Mouse (Mus musculus) urinary bladder, postnatal 25 days (tissue): ENCODE measurements at regions not wholly inside any gene's neighbourhood (a gene's known extent, or its start where the extent isn't known, plus 50 kb on each side); places are given as distances from the start of the nearest gene placed in this dataset.
A peak's percentile ranks its signal among the peaks of the same experiment; 100 is the strongest.

Source experiments
- DNase-seq: peaks from one replicate; pipeline ENCODE4 v3.0.0; 2022; ENCODE audit warnings: low spot score

GRCm38 (mm10) chr3:60311178-60311577, 161.5 kb upstream of the Mbnl1 start:
- no peak for DNase-seq

- DNase-seq = no peak
Measured at GRCm38 (mm10) chr3:60320213-60320936, 152.3 kb upstream of the Mbnl1 start.

- DNase-seq = no peak
Measured at GRCm38 (mm10) chr3:60323514-60323913, 149.1 kb upstream of the Mbnl1 start.

- DNase-seq = no peak
Measured at GRCm38 (mm10) chr3:60324416-60324815, 148.2 kb upstream of the Mbnl1 start.

DNA sequence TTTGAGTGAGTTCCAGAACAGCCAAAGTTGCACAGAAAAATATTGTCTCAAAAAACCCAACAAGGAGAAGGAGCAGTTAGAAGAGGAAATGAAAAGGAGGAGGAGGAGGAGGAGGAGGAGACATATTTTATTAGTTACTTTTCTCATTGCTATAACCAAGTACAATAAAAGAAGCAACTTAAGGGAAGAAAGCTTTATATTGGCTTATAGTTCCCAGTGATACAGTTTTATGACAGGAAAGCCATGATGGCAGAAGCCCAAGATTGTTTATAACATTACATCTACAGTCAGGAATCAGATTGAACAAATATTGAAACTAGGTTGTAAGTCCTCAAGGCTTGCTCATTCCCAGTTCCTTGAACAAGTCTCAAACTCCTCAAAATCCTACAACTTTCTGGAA, 147.7 kb upstream of the Mbnl1 start:
- DNase-seq = no peak

- no peak for DNase-seq
Measured at GRCm38 (mm10) chr3:60332460-60332859, 140.2 kb upstream of the Mbnl1 start.

GRCm38 (mm10) chr3:60333669-60334068, 139.0 kb upstream of the Mbnl1 start:
- DNase-seq = no peak

GRCm38 (mm10) chr3:60334133-60334532, 138.5 kb upstream of the Mbnl1 start:
- DNase-seq = no peak

- peak; percentile 41 for DNase-seq
Measured at GRCm38 (mm10) chr3:60346390-60346789, 126.2 kb upstream of the Mbnl1 start.

DNA sequence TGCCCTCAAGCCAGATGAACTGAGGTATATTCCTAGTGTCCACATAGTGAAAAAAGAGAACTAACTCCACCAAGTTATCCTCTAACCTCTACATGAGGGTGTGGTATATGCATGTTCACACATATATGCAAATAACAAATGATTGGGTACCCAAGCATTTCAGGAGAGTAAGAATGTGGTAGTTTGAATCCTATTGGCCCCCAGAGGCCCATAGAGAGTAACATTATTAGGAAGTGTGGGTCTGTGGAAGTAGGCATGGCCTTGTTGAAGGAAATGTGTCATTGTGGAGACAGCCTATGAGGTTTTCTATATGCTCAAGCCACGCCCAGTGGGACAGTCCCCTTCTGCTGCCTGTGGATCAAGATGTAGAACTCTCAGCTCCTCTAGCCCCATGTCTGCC, 125.6 kb upstream of the Mbnl1 start:
- DNase-seq = no peak

- no peak for DNase-seq
Measured at GRCm38 (mm10) chr3:60371176-60371965, 101.3 kb upstream of the Mbnl1 start.

- DNase-seq = no peak
Measured at GRCm38 (mm10) chr3:60373662-60374061, 99.0 kb upstream of the Mbnl1 start.

DNA sequence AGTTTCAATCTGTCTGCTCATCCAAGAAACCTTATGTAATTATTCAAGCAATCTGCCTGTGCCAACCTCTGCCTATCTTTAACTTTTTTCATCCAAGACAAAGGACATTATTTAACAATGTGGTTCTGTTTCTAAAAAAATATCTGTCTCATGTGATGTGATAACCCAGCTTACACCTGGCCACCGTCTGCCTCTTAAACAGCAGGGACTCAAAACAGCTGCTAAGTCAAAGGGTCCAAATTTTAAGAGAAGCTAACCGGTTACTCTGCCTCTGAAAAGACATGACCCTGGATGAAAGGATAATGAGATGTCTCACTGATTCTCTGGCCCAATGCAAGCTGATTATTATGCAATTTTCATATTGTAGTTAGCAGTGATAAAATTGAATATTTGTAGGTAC, 84.0 kb upstream of the Mbnl1 start:
- no peak for DNase-seq

- no peak for DNase-seq
Measured at GRCm38 (mm10) chr3:60389032-60389431, 83.6 kb upstream of the Mbnl1 start.

DNA sequence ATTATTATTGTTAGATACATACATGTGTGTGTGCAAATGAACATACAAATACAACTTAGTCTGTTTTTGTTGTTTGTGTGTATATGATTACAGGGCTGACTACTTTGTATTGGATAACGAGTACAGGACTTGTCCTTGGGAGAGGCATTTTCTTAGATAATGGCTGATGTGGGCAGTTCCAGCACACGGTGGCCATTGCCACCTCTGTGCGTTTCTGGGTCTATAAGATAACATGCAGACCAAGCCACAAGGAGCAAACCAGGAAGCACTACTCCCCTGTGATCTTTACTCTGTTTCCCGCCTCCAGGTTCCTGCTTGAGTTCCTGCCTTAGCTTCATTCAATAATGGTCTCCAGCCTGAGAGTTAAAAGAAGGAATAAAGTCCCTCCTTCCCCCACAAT, 77.3 kb upstream of the Mbnl1 start:
- DNase-seq = no peak

GRCm38 (mm10) chr3:60396971-60397370, 75.7 kb upstream of the Mbnl1 start:
- no peak for DNase-seq

- no peak for DNase-seq
Measured at GRCm38 (mm10) chr3:60398796-60399195, 73.8 kb upstream of the Mbnl1 start.

- no peak for DNase-seq
Measured at GRCm38 (mm10) chr3:60402251-60402830, 70.3 kb upstream of the Mbnl1 start.

GRCm38 (mm10) chr3:60407426-60407825, 65.2 kb upstream of the Mbnl1 start:
- no peak for DNase-seq

DNA sequence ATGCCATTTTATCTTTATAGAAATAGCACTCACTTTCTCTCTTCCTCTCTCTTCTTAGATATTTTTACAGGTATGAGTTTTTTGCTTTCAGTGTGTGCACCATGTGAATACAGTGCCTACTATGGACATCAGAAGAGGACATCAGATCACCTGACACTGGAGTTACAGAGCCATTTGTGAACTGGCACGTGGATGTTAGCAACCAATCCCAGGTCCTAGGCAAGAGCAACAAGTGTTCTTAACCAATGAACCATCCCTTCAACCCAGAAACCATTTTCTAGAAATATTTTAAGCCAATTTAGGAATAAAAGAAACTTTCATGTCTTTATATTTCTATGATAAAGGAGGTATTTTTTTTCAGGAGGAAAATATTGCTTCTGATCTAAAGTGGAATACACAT, 64.7 kb upstream of the Mbnl1 start:
- no peak for DNase-seq

- peak; percentile 9 for DNase-seq
Measured at GRCm38 (mm10) chr3:60408553-60409282, 63.9 kb upstream of the Mbnl1 start.

DNA sequence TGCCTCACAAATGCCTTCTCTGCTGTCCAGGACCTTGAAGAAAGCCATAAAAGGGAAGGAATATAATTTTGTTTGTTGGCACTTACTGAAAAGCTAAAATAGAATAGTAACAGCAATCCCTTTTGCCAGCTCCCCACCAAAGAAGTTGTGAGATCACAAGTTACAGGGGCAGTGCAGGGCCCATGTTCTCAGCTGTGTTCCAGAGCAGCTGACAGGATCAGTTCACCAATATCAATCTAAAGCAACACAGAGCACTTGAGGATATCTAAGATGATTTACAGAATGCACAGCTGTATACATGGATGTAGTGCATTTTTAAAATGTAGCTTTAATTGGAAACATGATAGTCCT, 63.4 kb upstream of the Mbnl1 start:
- no peak for DNase-seq

DNA sequence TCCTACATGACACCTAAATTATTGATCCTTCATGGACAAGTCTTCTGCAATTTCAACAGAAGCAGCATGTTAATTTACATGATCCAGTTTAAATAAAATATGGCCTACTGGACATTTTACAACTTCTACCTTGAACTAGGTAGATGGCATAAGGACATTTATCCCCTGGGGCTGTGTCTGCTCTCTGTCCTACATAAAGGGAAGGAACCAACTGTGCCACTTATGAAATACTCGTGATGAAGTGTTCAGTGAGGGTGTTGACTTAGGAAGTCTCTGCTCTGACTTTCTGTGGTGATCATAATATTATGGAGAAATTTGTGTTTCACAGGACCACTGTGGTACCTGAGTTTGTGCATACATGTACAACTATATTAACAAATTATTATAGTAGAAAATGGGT, 60.9 kb upstream of the Mbnl1 start:
- no peak for DNase-seq
